In genomic region chr8:117352098-117352497, GRCm38 (mm10) we compare ENCODE assay signal across 26 mouse cellular contexts.
"Had no signal": no experiment of that assay in that cellular context is flagged by ENCODE, and none has a peak within 500 bp of the region (broad histone marks: within the 10 kb centered on the region; RNA-seq: fewer than 3 reads in every experiment).

No protein-coding gene starts in this region.

- H3K4me3 ChIP-seq: embryonic facial prominence, embryonic 12.5 days; embryonic facial prominence, embryonic 13.5 days; erythroblast, embryonic 14.5 days; forebrain, embryonic 10.5 days; forebrain, embryonic 12.5 days; forebrain, embryonic 13.5 days; forebrain, embryonic 15.5 days; gastrocnemius, adult 2 months; heart, adult 2 months had no signal

- H3K27ac ChIP-seq: embryonic facial prominence, embryonic 12.5 days; embryonic facial prominence, embryonic 13.5 days; forebrain, embryonic 10.5 days; forebrain, embryonic 12.5 days; forebrain, embryonic 13.5 days; forebrain, embryonic 15.5 days; gastrocnemius, adult 2 months; heart, adult 2 months had no signal

- DNase-seq: cerebellum, adult 8-10 months; cerebellum, adult 9-10 months; cerebellum, adult 9-11 months; cerebellum, postnatal 10 days; cerebellum, postnatal 14 days; cerebellum, postnatal 25 days; cerebellum, postnatal 36 days; embryo, embryonic 11 days; forebrain, postnatal 0 days; gastrocnemius, adult 2 months; gastrocnemius, postnatal 10 days; gastrocnemius, postnatal 14 days; gastrocnemius, postnatal 25 days; gastrocnemius, postnatal 36 days; heart, adult 11 months; heart, adult 18-20 months; heart, adult 2 months had no signal

- ATAC-seq: forebrain, embryonic 13.5 days; forebrain, embryonic 14.5 days; forebrain, embryonic 15.5 days; forebrain, embryonic 16.5 days; forebrain, postnatal 0 days had no signal

- H3K36me3 ChIP-seq: embryonic facial prominence, embryonic 12.5 days; forebrain, embryonic 12.5 days; forebrain, embryonic 15.5 days had no signal

- H3K27me3 ChIP-seq: embryonic facial prominence, embryonic 12.5 days; embryonic facial prominence, embryonic 13.5 days; forebrain, embryonic 12.5 days; forebrain, embryonic 13.5 days; forebrain, embryonic 15.5 days had no signal

- H3K9ac ChIP-seq: embryonic facial prominence, embryonic 12.5 days; embryonic facial prominence, embryonic 13.5 days; forebrain, embryonic 12.5 days; forebrain, embryonic 13.5 days; forebrain, embryonic 15.5 days; forebrain, postnatal 0 days had no signal

- H3K4me2 ChIP-seq: embryonic facial prominence, embryonic 12.5 days; embryonic facial prominence, embryonic 13.5 days; forebrain, embryonic 12.5 days; forebrain, embryonic 13.5 days; forebrain, embryonic 15.5 days had no signal

- H3K9me3 ChIP-seq: embryonic facial prominence, embryonic 12.5 days; embryonic facial prominence, embryonic 13.5 days; forebrain, embryonic 10.5 days; forebrain, embryonic 12.5 days; forebrain, embryonic 13.5 days; forebrain, embryonic 15.5 days had no signal
